Mouse (Mus musculus) neutrophil, adult 5-6 weeks (primary cell): ENCODE measurements around the gene Dis3l. TPM values are rescaled to one million over a fixed set of nuclear protein-coding genes. Genes with fewer than 3 reads are reported as not detected.
"Not testable (repeated sequence)": the region's sequence is repeated elsewhere in the genome, so short reads cannot be mapped to it uniquely, and the experiment has no call there.

Source experiments
- ATAC-seq: fragments of 151-379, 151-347 bp; 2 replicates; pipeline ENCODE4 v1.8.0; 2017; ENCODE audit warnings: mild to moderate bottlenecking, moderate TSS enrichment; ENCODE audit not compliant: insufficient number of reproducible peaks, poor library complexity, low FRiP score, severe bottlenecking; ENCODE audit errors: extremely low read depth
- total RNA-seq: library from RNA; stranded (forward); fragments of 200-1000 nt; gene quantifications from 2 replicates; pipeline ENCODE4 v1.2.3, GENCODE M21; 2017

Gene Dis3l
- total RNA-seq, 1 experiment from 2014 or later, result 12.7 TPM

DNA sequence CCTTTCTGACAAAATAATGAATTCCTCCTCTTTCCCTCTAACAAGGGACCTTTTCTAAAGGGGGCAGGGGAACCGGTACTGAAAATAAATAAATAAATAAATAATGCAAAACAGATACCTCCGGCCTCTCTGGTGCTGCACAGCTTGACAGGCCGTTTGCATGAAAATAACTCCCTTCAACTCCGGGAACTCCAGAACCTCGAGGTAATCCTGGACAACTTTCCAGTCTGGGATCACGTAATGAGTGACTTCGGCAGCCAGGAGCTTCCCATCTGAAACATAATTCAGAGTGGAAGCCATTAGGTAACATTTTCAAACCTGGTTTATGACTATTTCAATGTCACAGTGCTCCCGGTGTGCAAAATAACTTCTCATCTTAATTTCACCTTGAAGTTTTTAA lies 1.7 kb downstream of the Dis3l start:
- no peak for ATAC-seq

- ATAC-seq, result no peak
Observed at GRCm38 (mm10) chr9:64335825-64336224, 5.3 kb downstream of the Dis3l start.

- no peak for ATAC-seq
Observed at GRCm38 (mm10) chr9:64323976-64324375, 17.1 kb downstream of the Dis3l start.

GRCm38 (mm10) chr9:64316986-64317385 lies 24.1 kb downstream of the Dis3l start:
- no peak for ATAC-seq

DNA sequence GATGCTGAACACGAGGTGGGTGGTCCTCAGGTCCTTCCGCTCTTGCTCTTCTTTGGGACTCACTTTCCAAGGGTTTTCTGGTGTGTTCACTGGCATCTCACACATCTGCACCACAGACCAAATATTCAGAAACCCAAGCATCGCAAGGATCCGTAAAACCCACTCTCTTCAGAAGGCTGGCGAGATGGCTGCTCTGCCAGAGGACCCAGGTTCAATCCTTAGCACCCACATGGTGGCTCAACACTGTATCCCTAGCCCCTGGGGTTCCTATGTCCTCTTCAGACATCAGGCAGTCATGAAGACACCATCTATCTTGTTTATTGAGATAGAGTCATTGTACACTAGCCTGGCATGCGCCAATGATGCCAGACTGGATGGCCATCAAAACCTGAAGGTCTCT lies 26.4 kb downstream of the Dis3l start:
- no peak for ATAC-seq

GRCm38 (mm10) chr9:64312128-64312527 lies 29.0 kb downstream of the Dis3l start:
- no peak for ATAC-seq

DNA sequence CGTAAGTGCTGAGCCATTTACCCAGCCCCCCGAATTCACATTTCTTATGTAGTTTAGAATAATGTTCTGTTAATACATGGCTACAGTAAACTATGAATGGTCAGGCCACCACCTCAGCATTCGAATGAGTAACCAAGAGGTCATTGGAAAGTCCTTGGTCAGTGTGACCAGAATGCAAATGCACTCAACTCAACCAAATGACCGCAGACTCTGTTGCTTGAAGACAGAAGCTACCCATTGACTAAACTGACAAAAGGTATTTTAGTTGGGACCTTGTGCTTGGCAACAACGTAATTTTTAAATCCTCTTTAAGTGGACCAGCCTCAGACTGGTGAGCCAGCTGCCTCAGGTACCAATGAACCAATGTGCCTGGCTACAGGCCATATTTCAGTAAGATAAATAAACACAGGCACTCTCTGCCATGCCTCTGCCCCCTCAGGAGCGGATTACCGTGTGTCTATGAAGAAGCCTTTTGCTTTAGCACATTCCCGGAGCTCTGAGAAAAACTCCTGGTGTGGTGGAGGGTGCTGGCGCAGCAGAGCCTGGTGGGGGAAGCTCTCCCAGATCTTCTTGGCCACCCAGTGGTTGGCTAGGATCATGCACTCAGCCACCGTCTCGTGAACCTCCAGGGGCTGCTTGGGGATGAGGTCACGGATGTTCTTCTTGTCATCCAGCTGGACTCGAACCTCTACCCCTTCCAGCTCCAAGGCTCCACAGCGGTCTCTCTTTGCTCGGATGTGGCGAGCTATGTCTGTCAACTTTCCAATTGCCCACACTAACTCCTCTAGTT lies 29.9 kb downstream of the Dis3l start:
- ATAC-seq, result no peak

GRCm38 (mm10) chr9:64306476-64307312 lies 34.4 kb downstream of the Dis3l start:
- ATAC-seq, result no peak

DNA sequence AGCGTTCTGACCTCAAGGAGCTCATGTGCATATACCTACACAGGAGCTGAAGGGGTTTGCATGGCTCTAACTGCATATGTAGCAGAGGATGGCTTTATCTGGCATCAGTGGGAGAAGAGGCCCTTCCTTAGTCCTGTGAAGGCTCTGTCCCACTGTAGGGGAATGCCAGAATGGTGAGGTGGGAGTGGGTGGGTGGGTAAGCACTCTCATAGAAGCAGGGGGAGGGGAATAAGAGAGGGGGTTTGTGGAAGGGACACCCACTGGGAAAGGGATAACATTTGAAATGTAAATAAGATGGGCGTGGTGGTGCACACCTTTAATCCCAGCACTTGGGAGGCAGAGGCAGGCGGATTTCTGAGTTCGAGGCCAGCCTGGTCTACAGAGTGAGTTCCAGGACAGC lies 38.0 kb downstream of the Dis3l start:
- ATAC-seq, result not testable (repeated sequence)

GRCm38 (mm10) chr9:64282404-64282987 lies 58.6 kb downstream of the Dis3l start:
- ATAC-seq, result no peak

DNA sequence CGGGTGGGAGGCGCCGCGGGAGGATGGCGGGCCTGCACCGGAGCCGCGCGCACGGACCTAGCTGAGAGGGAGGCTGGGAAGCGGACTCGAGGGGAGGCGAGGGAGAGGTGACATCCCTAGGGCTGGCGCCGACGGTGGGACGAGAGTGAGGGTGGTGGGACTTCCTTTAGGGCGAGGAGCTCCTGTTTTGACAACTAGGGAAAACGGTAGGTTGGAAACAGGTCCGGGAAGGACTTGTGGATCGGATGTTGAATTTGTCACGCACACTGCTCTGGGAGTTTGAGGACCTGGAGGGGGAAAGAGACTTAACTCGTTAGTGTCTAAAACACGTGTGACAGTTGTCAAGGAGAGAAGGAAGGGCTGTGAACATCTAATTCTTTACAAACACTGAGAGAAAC lies 59.3 kb downstream of the Dis3l start:
- no peak; the same call in 1 of the 2 replicates for ATAC-seq

GRCm38 (mm10) chr9:64281105-64281780 lies 59.8 kb downstream of the Dis3l start, which contains the start of gene Tipin:
Gene Tipin, plus strand, starts transcription at chr9:64281581.
- ATAC-seq, result peak; percentile 93

DNA sequence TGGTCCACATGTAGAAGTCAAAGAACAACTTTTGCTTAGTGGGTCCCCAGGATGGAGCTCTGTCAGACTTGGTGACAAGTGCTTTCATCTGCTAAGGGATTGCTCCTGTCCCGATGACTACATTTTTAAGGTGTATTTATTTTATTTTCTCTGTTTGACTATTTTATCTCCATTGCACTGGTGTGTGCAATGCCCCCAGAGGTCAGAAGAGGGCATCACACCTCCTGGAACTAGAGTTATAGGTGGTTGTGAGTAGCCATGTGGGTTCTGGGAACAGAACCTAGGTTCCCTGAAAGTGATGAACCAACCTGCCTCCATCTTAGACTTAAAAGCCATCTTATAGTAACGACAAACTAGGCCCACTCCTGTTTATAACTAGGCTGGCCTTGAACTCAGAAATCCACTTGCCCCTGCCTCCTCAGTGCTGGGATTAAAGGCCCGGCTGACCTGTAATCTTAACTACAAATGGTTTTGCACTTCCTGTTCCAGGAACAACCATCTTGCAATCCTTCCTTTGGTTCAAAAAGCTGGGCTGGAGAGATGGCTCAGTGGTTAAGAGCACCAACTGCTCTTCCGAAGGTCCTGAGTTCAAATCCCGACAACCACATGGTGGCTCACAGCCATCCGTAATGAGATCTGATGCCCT lies 62.3 kb downstream of the Dis3l start:
- ATAC-seq, result no peak

DNA sequence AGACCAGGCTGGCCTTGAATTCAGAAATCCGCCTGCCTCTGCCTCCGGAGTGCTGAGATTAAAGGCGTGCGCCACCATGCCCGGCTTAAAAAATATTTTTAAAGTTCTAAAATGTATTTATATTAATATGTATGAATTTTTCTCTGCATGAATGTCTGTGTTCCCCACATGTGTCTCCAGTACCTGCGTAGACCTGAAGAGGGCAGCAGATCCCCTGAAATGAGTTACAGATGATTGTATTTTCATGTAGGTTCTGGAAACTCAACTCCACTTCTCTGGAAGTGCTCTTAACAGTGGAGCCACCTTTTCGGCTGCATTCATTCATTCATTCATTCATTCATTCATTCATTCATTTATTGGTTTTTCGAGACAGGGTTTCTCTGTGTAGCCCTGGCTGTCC lies 63.4 kb downstream of the Dis3l start:
- ATAC-seq, result peak; percentile 65; the same call in 1 of the 2 replicates

DNA sequence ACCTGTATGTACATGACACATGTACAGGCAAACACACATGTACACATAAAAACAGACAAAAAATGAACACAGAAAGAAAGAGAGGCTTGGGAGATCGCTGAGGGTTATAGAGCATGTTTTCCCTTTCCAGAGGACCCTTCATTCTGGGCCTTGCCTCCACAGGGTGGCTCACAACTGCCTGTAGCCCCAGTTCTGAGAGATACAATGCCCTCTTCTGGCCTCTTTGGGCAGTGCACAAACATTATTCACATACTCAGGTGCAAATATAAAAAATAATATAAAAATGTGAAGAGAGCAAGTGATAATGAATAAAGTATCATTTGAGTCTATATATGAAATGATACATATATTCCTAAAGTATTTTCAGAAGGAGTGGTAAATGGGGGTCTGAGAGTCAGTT lies 66.2 kb downstream of the Dis3l start:
- no peak for ATAC-seq

- no peak for ATAC-seq
Observed at GRCm38 (mm10) chr9:64274291-64274690, 66.8 kb downstream of the Dis3l start.

DNA sequence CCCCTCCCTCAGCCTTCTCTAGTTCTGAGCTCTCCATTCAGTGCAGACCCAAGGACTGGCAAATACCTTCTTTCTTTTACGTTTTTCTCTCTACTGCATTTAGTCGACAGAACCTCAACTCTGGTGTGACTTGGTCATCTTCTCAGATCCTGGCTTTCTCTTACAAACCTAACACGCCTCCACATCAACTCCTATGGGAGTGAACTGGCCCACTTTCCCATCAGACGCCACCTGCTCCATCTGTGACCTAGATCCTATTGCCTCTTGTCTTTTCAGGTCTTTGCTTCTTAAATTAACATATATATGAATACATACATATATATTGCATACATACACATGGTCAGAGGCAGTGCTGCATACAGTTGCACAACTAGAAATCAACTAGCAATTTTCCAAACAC lies 67.3 kb downstream of the Dis3l start:
- no peak for ATAC-seq

GRCm38 (mm10) chr9:64272611-64273010 lies 68.5 kb downstream of the Dis3l start:
- 0 out of 2 replicates have a peak, but pooled peaks have one; percentile 46 for ATAC-seq

- ATAC-seq, result no peak
Observed at GRCm38 (mm10) chr9:64271249-64271648, 69.8 kb downstream of the Dis3l start.
